ENCODE assay signal across 30 mouse cellular contexts in the genomic region with DNA sequence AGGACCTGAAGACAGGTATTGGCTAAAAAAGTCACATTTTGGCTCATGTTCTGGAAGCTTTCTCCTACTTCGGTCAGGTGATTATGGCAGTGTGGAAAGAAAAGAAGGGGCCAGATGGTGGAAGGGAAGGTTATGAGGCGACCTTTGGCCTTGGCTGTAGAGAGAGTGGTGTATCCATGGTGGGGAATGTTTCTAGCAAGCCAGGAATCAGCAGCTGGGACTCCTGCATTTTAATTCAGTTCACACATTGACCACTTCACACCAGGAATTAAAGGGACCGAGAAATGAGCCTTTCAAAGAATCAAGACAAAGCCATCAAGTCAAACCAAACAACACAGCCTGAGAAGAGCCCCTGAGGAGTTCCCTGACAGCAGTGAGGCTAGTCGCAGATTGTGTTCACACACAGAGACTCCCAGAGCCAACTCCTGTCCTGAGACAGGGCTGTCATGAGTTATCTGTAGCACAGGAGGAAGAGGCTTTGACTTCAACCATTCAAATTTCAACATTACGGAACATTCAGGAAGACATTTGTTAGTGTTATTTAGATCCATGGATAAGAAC.
DNase-seq lines count a peak whose midpoint lies in the region; ATAC-seq and TF ChIP-seq lines count a peak whose summit lies in the region.
"Had no signal": no experiment of that assay in that cellular context is flagged by ENCODE, and none has a peak within 500 bp of the region (broad histone marks: within the 10 kb centered on the region; RNA-seq: fewer than 3 reads in every experiment).

No protein-coding gene starts in this region.

- peak overlapping the region; percentile 53 for H3K27ac ChIP-seq in midbrain, embryonic 10.5 days (replicated peaks)
- H3K27ac ChIP-seq in midbrain, embryonic 15.5 days, result no peak overlapping the region
- no peak overlapping the region for H3K27ac ChIP-seq in hindbrain, embryonic 15.5 days (replicated peaks)
- H3K27ac ChIP-seq: gastrocnemius, adult 2 months; heart, adult 2 months; heart, embryonic 13.5 days; intestine, embryonic 15.5 days; kidney, postnatal 0 days; limb, embryonic 10.5 days; limb, embryonic 15.5 days; liver, embryonic 13.5 days; stomach, embryonic 15.5 days had no signal

- H3K4me2 ChIP-seq in midbrain, embryonic 15.5 days, result no peak overlapping the region
- H3K4me2 ChIP-seq in hindbrain, embryonic 15.5 days, result no peak overlapping the region
- H3K4me2 ChIP-seq: heart, embryonic 13.5 days; intestine, embryonic 15.5 days; limb, embryonic 15.5 days; liver, embryonic 13.5 days; lung, embryonic 14.5 days; stomach, embryonic 15.5 days had no signal

- no peak overlapping the region for H3K4me3 ChIP-seq in midbrain, embryonic 10.5 days
- no peak overlapping the region for H3K4me3 ChIP-seq in midbrain, embryonic 15.5 days
- H3K4me3 ChIP-seq in hindbrain, embryonic 15.5 days, result no peak overlapping the region
- H3K4me3 ChIP-seq: erythroblast, embryonic 14.5 days; gastrocnemius, adult 2 months; heart, adult 2 months; heart, embryonic 13.5 days; intestine, embryonic 15.5 days; limb, embryonic 10.5 days; limb, embryonic 15.5 days; liver, embryonic 13.5 days; stomach, embryonic 15.5 days had no signal

- no peak for TF ChIP-seq POLR2A in brain, embryonic 14.5 days (IDR thresholded peaks at IDR 0.05; ENCODE audit: borderline replicate concordance, extremely low read depth, insufficient read depth, insufficient read length, poor library complexity, severe bottlenecking)

- WGBS in midbrain, embryonic 10.5 days, result 58% methylated on average over 5 of the region's 5 CpGs
- 46% methylated on average over 5 of the region's 5 CpGs for WGBS in midbrain, embryonic 15.5 days
- WGBS in hindbrain, embryonic 15.5 days, result 35% methylated on average over 5 of the region's 5 CpGs

- H3K36me3 ChIP-seq in midbrain, embryonic 10.5 days, result peaks cover 23% of the 10 kb centered on the region
- H3K36me3 ChIP-seq in midbrain, embryonic 15.5 days (replicated peaks), result no peaks in the 10 kb centered on the region
- no peaks in the 10 kb centered on the region for H3K36me3 ChIP-seq in hindbrain, embryonic 15.5 days
- H3K36me3 ChIP-seq: heart, embryonic 13.5 days; intestine, embryonic 15.5 days; limb, embryonic 10.5 days; limb, embryonic 15.5 days; liver, embryonic 13.5 days; stomach, embryonic 15.5 days had no signal

- no peak for ATAC-seq in midbrain, embryonic 15.5 days (replicated peaks)
- ATAC-seq in hindbrain, embryonic 15.5 days (ENCODE audit: low FRiP score, low read depth), result 0 out of 2 replicates have a peak, but pooled peaks have one; percentile 34
- ATAC-seq: CD4-positive, CD25-positive, alpha-beta regulatory T cell, adult 4 months; forebrain, embryonic 16.5 days; intestine, embryonic 15.5 days had no signal

- H3K9me3 ChIP-seq in midbrain, embryonic 10.5 days (replicated peaks), result no peaks in the 10 kb centered on the region
- no peaks in the 10 kb centered on the region for H3K9me3 ChIP-seq in midbrain, embryonic 15.5 days
- no peaks in the 10 kb centered on the region for H3K9me3 ChIP-seq in hindbrain, embryonic 15.5 days
- H3K9me3 ChIP-seq: heart, embryonic 13.5 days; intestine, embryonic 15.5 days; limb, embryonic 10.5 days; limb, embryonic 15.5 days; liver, embryonic 13.5 days; stomach, embryonic 15.5 days had no signal

- DNase-seq in midbrain, embryonic 10.5 days (ENCODE audit: low spot score), result peak; percentile 26
- DNase-seq in brain, embryonic 14.5 days (ENCODE audit: low read depth), result peak; percentile 27
- peak; percentile 22 for DNase-seq in embryo, embryonic 11 days
- DNase-seq in left cerebral cortex, adult 9 months (ENCODE audit: low spot score in 2 of 2), result no peak
- no peak for DNase-seq in gastrocnemius, postnatal 4 days (ENCODE audit: low spot score in 2 of 2)
- DNase-seq: adrenal gland, postnatal 25 days; cerebellum, adult 2 months; cerebellum, postnatal 25 days; gastrocnemius, adult 2 months; gastrocnemius, postnatal 36 days; heart, adult 2 months; heart, postnatal 10 days; kidney, adult 8-10 months; kidney, postnatal 4 days; liver, embryonic 13.5 days; lung, embryonic 14.5 days; lung, postnatal 14 days; right cerebral cortex, postnatal 25 days; thymus, postnatal 14 days had no signal

- H3K4me1 ChIP-seq in midbrain, embryonic 10.5 days, result peaks cover 19% of the 10 kb centered on the region
- H3K4me1 ChIP-seq in midbrain, embryonic 15.5 days, result no peaks in the 10 kb centered on the region
- H3K4me1 ChIP-seq in hindbrain, embryonic 15.5 days (replicated peaks), result peaks cover 8% of the 10 kb centered on the region; the same call in 1 of the 2 replicates
- H3K4me1 ChIP-seq: heart, embryonic 13.5 days; intestine, embryonic 15.5 days; limb, embryonic 15.5 days; liver, embryonic 13.5 days; stomach, embryonic 15.5 days had no signal

- TF ChIP-seq CTCF in brain, embryonic 14.5 days (IDR thresholded peaks at IDR 0.05; ENCODE audit: borderline replicate concordance, extremely low read depth, insufficient read depth, insufficient read length), result no peak

- no peak overlapping the region for H3K9ac ChIP-seq in midbrain, embryonic 15.5 days
- no peak overlapping the region for H3K9ac ChIP-seq in hindbrain, embryonic 15.5 days
- H3K9ac ChIP-seq: heart, embryonic 13.5 days; intestine, embryonic 15.5 days; limb, embryonic 15.5 days; liver, embryonic 13.5 days; lung, embryonic 14.5 days; stomach, embryonic 15.5 days had no signal

- H3K27me3 ChIP-seq in midbrain, embryonic 10.5 days (ENCODE audit: low read depth, poor library complexity, severe bottlenecking), result no peaks in the 10 kb centered on the region
- no peaks in the 10 kb centered on the region for H3K27me3 ChIP-seq in midbrain, embryonic 15.5 days (replicated peaks)
- no peaks in the 10 kb centered on the region for H3K27me3 ChIP-seq in hindbrain, embryonic 15.5 days
- H3K27me3 ChIP-seq: heart, embryonic 13.5 days; intestine, embryonic 15.5 days; limb, embryonic 15.5 days; liver, embryonic 13.5 days; stomach, embryonic 15.5 days had no signal

Comparison
In these comparisons a context has a peak if more than half of its experiments do, and no peak if none do; other contexts are left out.
1. DNase-seq: peak in midbrain, embryonic 10.5 days (single experiment), brain, embryonic 14.5 days (single experiment) and embryo, embryonic 11 days (single experiment); none in left cerebral cortex, adult 9 months (0 of 2) and gastrocnemius, postnatal 4 days (0 of 2).